ENCODE assay signal across 9 mouse cellular contexts in genomic region chr9:57502911-57503621, GRCm38 (mm10). TPM values are rescaled to one million over a fixed set of nuclear protein-coding genes. Genes with fewer than 3 reads are reported as not detected.
DNase-seq lines count a peak whose midpoint lies in the region; ATAC-seq and TF ChIP-seq lines count a peak whose summit lies in the region.
"Had no signal": no experiment of that assay in that cellular context is flagged by ENCODE, and none has a peak within 500 bp of the region (broad histone marks: within the 10 kb centered on the region; RNA-seq: fewer than 3 reads in every experiment).

No protein-coding gene starts in this region.

- peak overlapping the region; percentile 88 for H3K4me3 ChIP-seq in megakaryocyte, embryonic 14.5 days (replicated peaks)
- H3K4me3 ChIP-seq in embryonic fibroblast, embryonic 13.5 days (ENCODE audit: insufficient read depth, low read length), result peak overlapping the region; percentile 14; the same call in 1 of the 2 replicates
- peak overlapping the region; percentile 48 for H3K4me3 ChIP-seq in hindbrain, embryonic 16.5 days (ENCODE audit: low read length)

- peak; percentile 49 for DNase-seq in neural tube, embryonic 10.5 days (ENCODE audit: extremely low spot score, low spot score)
- DNase-seq in spleen, postnatal 36 days (ENCODE audit: low spot score in 2 of 2), result no peak
- DNase-seq in cerebellum, adult 8-10 months, result no peak

- H3K9ac ChIP-seq in hindbrain, embryonic 16.5 days (ENCODE audit: low read depth, low read length), result peak overlapping the region; percentile 68

- no peak for TF ChIP-seq CTCF in embryonic fibroblast, embryonic 13.5 days (IDR thresholded peaks at IDR 0.05; ENCODE audit: borderline replicate concordance, insufficient read depth, low read length)

- H3K4me2 ChIP-seq in hindbrain, embryonic 16.5 days (ENCODE audit: low read length), result peak overlapping the region; percentile 96

- no peak overlapping the region for H3K27ac ChIP-seq in embryonic fibroblast, embryonic 13.5 days (ENCODE audit: insufficient read depth, low read length)
- H3K27ac ChIP-seq in hindbrain, embryonic 16.5 days (ENCODE audit: low read depth, low read length), result no peak overlapping the region

- WGBS in hindbrain, embryonic 16.5 days, result 3% methylated on average over 23 of the region's 23 CpGs

- no peak for TF ChIP-seq POLR2A in embryonic fibroblast, embryonic 13.5 days (IDR thresholded peaks at IDR 0.05; ENCODE audit: low read depth, low read length)

- peaks cover 50% of the 10 kb centered on the region for H3K4me1 ChIP-seq in megakaryocyte, embryonic 14.5 days
- H3K4me1 ChIP-seq in embryonic fibroblast, embryonic 13.5 days (ENCODE audit: control insufficient read depth, insufficient read depth, low read length), result peaks cover 13% of the 10 kb centered on the region
- peaks cover 49% of the 10 kb centered on the region for H3K4me1 ChIP-seq in hindbrain, embryonic 16.5 days (ENCODE audit: control insufficient read depth, insufficient read depth, low read depth, low read length)

- peaks cover 5% of the 10 kb centered on the region; the same call in 1 of the 2 replicates for H3K9me3 ChIP-seq in megakaryocyte, embryonic 14.5 days
- H3K9me3 ChIP-seq in hindbrain, embryonic 16.5 days (ENCODE audit: control insufficient read depth, low read length), result no peaks in the 10 kb centered on the region

- ATAC-seq in megakaryocyte, adult 5-6 weeks (ENCODE audit: poor library complexity, severe bottlenecking), result no peak
- no peak for ATAC-seq in hindbrain, embryonic 16.5 days
- no peak for ATAC-seq in erythroid progenitor cell, adult 5-6 weeks (replicated peaks; ENCODE audit: low FRiP score, poor library complexity, severe bottlenecking)

- H3K27me3 ChIP-seq in megakaryocyte, embryonic 14.5 days (replicated peaks), result peaks cover 91% of the 10 kb centered on the region
- H3K27me3 ChIP-seq in hindbrain, embryonic 16.5 days (replicated peaks; ENCODE audit: control insufficient read depth, insufficient read depth, low read length), result peaks cover 25% of the 10 kb centered on the region

- no peaks in the 10 kb centered on the region for H3K36me3 ChIP-seq in megakaryocyte, embryonic 14.5 days (replicated peaks; ENCODE audit: low read length)
- no peaks in the 10 kb centered on the region for H3K36me3 ChIP-seq in hindbrain, embryonic 16.5 days (ENCODE audit: control insufficient read depth, insufficient read depth, low read length)

RNA-seq across cellular contexts. Expression of gene Rpp25, which starts 0.8 kb away (rescaled TPM):
- polyA plus RNA-seq in megakaryocyte, embryonic 14.5 days (2012; ENCODE audit: insufficient read depth, low replicate concordance), result 0.07 TPM in 1 of 2 replicates, not detected in the other
- not detected in 2 replicates for total RNA-seq in megakaryocyte, adult 5-6 weeks (2015)
- total RNA-seq in megakaryocyte, adult 5-6 weeks (2017), result not detected in 2 replicates
- 0.61 TPM in 1 of 2 replicates, not detected in the other for polyA plus RNA-seq in embryonic fibroblast, embryonic 13.5 days (2011; ENCODE audit: insufficient read length, low read depth, missing spikeins)
- 21.0 and 21.4 TPM in 2 replicates for polyA plus RNA-seq in hindbrain, embryonic 16.5 days (2015; fragmentation: Nextera tagmentation; extraction: Ambion mirVana)
- not detected in 2 replicates for total RNA-seq in erythroid progenitor cell, adult 5-6 weeks (2015; ENCODE audit: low replicate concordance)
- not detected in 2 replicates for total RNA-seq in erythroid progenitor cell, adult 5-6 weeks (2017; ENCODE audit: low replicate concordance)
- total RNA-seq: common myeloid progenitor, adult 5-6 weeks had no signal

RNA-seq across cellular contexts. Expression of gene Cox5a, which starts 18.0 kb away (rescaled TPM):
- polyA plus RNA-seq in megakaryocyte, embryonic 14.5 days (2012; ENCODE audit: insufficient read depth, low replicate concordance), result 240 and 738 TPM in 2 replicates
- total RNA-seq in megakaryocyte, adult 5-6 weeks (2015), result 374 and 399 TPM in 2 replicates
- total RNA-seq in megakaryocyte, adult 5-6 weeks (2017), result 54.0 and 61.6 TPM in 2 replicates
- polyA plus RNA-seq in embryonic fibroblast, embryonic 13.5 days (2011; ENCODE audit: insufficient read length, low read depth, missing spikeins), result 252 and 293 TPM in 2 replicates
- 890 and 1,047 TPM in 2 replicates for polyA plus RNA-seq in hindbrain, embryonic 16.5 days (2015; fragmentation: Nextera tagmentation; extraction: Ambion mirVana)
- total RNA-seq in erythroid progenitor cell, adult 5-6 weeks (2015; ENCODE audit: low replicate concordance), result 138 and 226 TPM in 2 replicates
- total RNA-seq in erythroid progenitor cell, adult 5-6 weeks (2017; ENCODE audit: low replicate concordance), result 34.4 and 38.2 TPM in 2 replicates

RNA-seq across cellular contexts. Expression of gene Fam219b, which starts 34.3 kb away (rescaled TPM):
- 4.9 TPM in 2 replicates for polyA plus RNA-seq in megakaryocyte, embryonic 14.5 days (2012; ENCODE audit: insufficient read depth, low replicate concordance)
- total RNA-seq in megakaryocyte, adult 5-6 weeks (2015), result 5.1 and 5.4 TPM in 2 replicates
- total RNA-seq in megakaryocyte, adult 5-6 weeks (2017), result 8.7 and 10.5 TPM in 2 replicates
- polyA plus RNA-seq in embryonic fibroblast, embryonic 13.5 days (2011; ENCODE audit: insufficient read length, low read depth, missing spikeins), result 12.6 and 13.0 TPM in 2 replicates
- polyA plus RNA-seq in hindbrain, embryonic 16.5 days (2015; fragmentation: Nextera tagmentation; extraction: Ambion mirVana), result 23.6 and 24.4 TPM in 2 replicates
- 2.9 and 5.0 TPM in 2 replicates for total RNA-seq in erythroid progenitor cell, adult 5-6 weeks (2015; ENCODE audit: low replicate concordance)
- total RNA-seq in erythroid progenitor cell, adult 5-6 weeks (2017; ENCODE audit: low replicate concordance), result 3.5 and 5.9 TPM in 2 replicates

RNA-seq across cellular contexts. Expression of gene Scamp5, which starts 35.2 kb away (rescaled TPM):
- polyA plus RNA-seq in megakaryocyte, embryonic 14.5 days (2012; ENCODE audit: insufficient read depth, low replicate concordance), result 14.1 and 30.9 TPM in 2 replicates
- total RNA-seq in megakaryocyte, adult 5-6 weeks (2015), result 0.30 and 0.33 TPM in 2 replicates
- total RNA-seq in megakaryocyte, adult 5-6 weeks (2017), result 0.04 and 0.28 TPM in 2 replicates
- 23.7 and 26.1 TPM in 2 replicates for polyA plus RNA-seq in embryonic fibroblast, embryonic 13.5 days (2011; ENCODE audit: insufficient read length, low read depth, missing spikeins)
- 165 and 168 TPM in 2 replicates for polyA plus RNA-seq in hindbrain, embryonic 16.5 days (2015; fragmentation: Nextera tagmentation; extraction: Ambion mirVana)
- 0.84 TPM in 1 of 2 replicates, not detected in the other for total RNA-seq in erythroid progenitor cell, adult 5-6 weeks (2015; ENCODE audit: low replicate concordance)
- total RNA-seq in erythroid progenitor cell, adult 5-6 weeks (2017; ENCODE audit: low replicate concordance), result 1.2 TPM in 2 replicates

RNA-seq across cellular contexts. Expression of gene Mpi, which starts 49.5 kb away (rescaled TPM):
- 1.6 and 4.5 TPM in 2 replicates for polyA plus RNA-seq in megakaryocyte, embryonic 14.5 days (2012; ENCODE audit: insufficient read depth, low replicate concordance)
- 10.7 and 12.7 TPM in 2 replicates for total RNA-seq in megakaryocyte, adult 5-6 weeks (2015)
- 6.9 and 11.5 TPM in 2 replicates for total RNA-seq in megakaryocyte, adult 5-6 weeks (2017)
- 32.2 and 35.6 TPM in 2 replicates for polyA plus RNA-seq in embryonic fibroblast, embryonic 13.5 days (2011; ENCODE audit: insufficient read length, low read depth, missing spikeins)
- polyA plus RNA-seq in hindbrain, embryonic 16.5 days (2015; fragmentation: Nextera tagmentation; extraction: Ambion mirVana), result 75.3 and 80.5 TPM in 2 replicates
- total RNA-seq in erythroid progenitor cell, adult 5-6 weeks (2015; ENCODE audit: low replicate concordance), result 1.7 and 4.0 TPM in 2 replicates
- total RNA-seq in erythroid progenitor cell, adult 5-6 weeks (2017; ENCODE audit: low replicate concordance), result 0.26 and 1.4 TPM in 2 replicates

Comparison
In these comparisons a context has a peak if more than half of its experiments do, and no peak if none do; other contexts are left out.
1. H3K4me3 ChIP-seq: peak in every context shown above with its lines; median percentile 88 in megakaryocyte, embryonic 14.5 days; 48 in hindbrain, embryonic 16.5 days; 14 in embryonic fibroblast, embryonic 13.5 days.
2. RNA of gene Rpp25, which starts 0.8 kb away (polyA plus RNA-seq): 21.0 to 21.4 TPM in hindbrain, embryonic 16.5 days; 0.61 TPM in embryonic fibroblast, embryonic 13.5 days and 0.07 TPM in megakaryocyte, embryonic 14.5 days; every median in the first group is over 10 times any median in the second.